Mouse (Mus musculus) thymus, postnatal 10 days (tissue): ENCODE results near the gene Rgs3.

Experiments used
- DNase-seq, 2 experiments: peaks; one replicate each; pipeline ENCODE4 v3.0.0; 2021; ENCODE audit warnings: low spot score in 2 of 2

The Rgs3 gene

DNA sequence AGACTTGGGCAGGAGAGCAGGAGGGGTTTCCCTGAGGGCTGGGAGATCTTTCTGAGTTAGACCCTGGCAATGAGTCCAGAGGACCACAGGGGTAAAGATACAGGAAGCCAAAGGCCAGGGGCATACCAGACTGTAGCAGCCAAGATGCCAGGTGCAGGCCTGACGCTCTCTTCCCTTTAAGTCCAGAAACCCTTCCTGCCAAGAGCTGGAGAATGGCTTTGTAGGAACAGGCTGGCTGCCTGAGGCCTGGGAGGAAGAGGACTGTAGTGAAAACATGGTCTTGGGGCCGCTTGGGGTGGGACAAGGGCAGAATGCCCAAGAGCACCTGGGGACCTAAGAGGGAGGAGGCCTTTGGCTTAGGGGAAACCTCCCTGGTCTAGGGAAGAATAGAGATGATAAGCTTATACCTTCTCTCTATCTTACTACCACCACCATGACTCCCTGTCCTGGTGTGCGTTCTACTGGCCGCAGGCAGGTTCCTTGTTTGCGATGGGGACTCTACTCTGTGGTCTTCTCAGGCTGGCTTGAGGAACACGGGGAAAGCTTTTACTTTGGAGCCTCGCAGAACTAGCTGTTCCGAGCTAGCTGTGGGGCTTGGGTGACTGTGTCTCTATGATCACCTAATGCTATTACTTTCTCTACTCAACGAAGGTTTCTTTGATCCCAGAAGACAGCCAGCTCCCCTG is 46.4 kb downstream of the Rgs3 start:
- DNase-seq, result no peak

- DNase-seq, result no peak
Observed at GRCm38 (mm10) chr4:62606542-62606882, 46.9 kb downstream of the Rgs3 start.

DNA sequence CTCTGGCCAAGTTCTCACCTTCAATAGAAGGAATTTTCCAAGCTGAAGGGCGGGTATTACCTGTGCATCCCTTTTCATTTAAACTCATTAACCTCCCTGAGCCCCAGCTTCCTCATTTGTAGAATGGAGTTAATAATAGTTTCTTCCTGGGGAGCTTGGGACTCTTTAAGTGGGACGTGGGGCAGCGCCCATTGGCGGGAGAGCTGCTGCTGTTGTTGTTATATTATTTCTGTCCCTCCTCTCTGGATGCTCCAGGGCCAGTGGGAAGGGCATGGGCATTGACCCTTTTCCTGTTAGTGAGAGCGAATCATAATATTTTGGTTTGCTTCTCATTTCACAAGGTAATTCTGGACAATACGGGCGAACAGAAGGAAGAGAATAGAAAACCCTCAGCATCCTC is 47.3 kb downstream of the Rgs3 start:
- no peak for DNase-seq

DNA sequence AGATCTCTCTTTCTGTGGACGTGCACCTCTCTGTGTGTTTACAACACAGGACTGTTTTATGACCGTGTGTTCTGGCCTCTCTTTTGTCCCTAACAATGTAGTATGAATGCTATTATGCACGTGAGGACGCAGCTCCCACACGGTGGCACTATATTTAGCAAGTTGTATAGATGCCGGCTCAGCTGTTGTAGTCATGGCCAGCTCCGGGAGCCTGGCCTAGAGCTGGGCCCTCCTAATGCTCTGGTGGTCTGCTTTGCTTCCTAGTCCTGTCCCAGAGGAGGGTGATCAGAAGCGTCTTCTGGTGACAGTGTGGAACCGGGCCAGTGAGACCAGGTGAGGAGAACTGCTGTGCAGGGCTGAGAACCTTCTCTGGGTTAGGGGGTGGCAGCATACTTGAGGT is 47.7 kb downstream of the Rgs3 start:
- DNase-seq, result no peak

DNA sequence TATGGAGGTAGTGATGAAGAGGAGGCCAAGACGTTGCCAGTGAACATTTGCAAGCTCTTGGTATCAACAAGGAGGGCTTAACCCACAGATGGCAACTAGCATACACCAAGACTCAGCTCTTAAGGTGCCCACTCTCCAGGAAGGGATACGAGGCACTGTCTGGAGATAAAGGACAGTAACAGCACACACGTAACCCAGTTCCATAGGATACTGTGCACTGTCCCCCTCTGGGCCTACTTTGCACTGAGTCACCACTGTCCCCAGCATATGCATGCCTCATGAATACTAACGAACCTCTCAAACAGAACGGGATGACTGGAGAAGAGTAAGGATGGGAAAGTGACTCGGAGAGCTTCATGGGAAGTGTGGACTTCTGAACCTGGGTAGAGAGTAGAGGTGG is 48.2 kb downstream of the Rgs3 start:
- no peak for DNase-seq

GRCm38 (mm10) chr4:62609333-62609732 is 49.7 kb downstream of the Rgs3 start:
- no peak for DNase-seq

DNA sequence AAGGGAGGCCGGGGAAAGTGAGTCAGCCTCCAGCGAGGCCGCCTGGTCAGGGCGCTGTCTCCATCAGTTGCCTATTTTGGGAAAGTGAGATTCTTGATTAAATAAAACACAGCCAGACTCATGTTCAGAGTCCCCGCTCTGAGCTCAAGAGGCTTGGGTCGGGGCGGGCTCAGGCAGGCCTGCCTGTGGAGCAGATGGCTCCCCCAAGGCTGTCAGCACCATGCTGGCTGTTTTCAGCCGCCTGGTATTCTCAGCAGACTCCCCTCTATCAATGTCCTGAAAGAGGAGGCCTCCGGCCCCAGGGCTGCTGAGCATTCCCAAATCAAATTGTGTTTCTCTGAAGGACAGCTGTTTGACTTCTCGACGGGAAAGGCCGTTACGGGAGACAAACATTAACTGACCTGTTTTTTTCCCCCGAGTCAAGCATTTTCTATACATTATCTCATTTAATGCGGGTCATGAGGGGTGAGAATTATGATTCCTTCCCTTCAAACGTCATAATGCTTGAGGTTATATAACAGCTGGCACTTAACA is 50.6 kb downstream of the Rgs3 start:
- DNase-seq, result no peak

- no peak for DNase-seq
Observed at GRCm38 (mm10) chr4:62612601-62613501, 53.2 kb downstream of the Rgs3 start.

DNA sequence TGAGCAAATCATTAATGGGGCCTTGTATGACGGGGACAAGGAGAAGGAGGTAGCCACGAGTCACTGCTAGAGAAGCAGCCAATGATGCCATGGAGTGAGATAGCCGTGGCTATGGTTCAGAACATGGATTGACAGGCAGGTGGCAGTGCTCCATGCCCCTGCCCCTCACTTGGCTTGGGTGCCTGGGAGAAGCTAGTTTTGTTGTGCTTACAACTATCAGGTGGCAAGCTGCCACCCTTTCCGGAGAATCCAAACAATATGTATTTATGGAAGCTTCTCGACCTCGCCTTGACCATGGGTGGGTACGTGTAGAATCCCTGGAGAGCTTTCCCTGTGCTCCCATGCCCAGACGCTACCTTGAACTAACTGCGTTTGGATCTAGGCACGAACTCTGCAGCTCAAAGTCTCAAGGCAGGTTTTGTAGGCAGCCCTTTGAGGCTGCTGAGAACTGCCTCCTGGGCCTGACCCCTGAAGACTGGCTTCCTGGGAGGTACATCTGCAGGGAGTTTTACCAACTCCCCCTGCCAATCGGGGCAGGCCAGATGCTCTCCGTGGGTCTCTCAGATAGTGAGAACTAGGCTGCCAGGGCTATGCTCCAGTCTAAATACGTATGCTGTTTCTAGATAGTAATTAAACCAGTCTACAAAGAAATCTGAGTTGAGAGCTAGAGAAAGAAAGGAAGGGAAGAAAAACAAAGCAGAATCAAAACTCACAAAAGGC is 54.2 kb downstream of the Rgs3 start:
- no peak for DNase-seq

- DNase-seq, result no peak
Observed at GRCm38 (mm10) chr4:62617856-62618440, 58.3 kb downstream of the Rgs3 start.

GRCm38 (mm10) chr4:62619232-62619964 is 59.8 kb downstream of the Rgs3 start:
- peak in 1 of 2 experiments; percentile 17 for DNase-seq

DNA sequence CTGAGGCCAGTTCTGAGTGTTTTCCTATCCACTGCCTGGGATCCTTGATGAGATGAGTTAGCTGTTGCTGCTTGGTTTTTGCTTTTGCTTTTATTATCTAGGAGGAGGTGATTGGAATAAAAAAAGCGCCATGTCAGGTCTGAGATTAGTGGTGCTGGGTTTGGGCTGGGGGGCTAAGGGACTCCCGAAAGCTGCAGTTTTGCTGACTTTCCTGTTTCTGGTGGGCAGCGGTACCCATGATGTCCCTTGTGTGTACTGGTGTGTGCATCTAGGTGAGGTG is 60.3 kb downstream of the Rgs3 start:
- no peak for DNase-seq

DNA sequence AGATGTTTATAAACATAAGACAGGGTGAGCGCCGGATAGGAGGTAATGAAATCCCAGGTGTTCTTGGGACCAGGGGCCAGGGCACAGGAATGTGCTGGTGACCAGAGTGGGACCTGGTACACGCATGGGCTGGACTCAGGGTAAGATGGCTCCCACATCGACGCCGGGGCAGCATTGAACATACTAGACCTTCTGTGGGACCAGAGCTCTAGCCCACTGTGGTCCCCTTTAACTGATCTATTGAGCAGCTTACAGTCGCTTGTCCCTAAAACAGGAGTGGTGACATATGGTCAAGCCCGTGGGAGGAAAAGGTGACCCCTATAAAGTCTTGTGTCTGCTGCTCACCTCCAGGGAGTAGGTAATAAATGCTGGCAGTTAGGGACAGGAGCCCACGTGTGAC is 61.5 kb downstream of the Rgs3 start:
- no peak for DNase-seq

- no peak for DNase-seq
Observed at GRCm38 (mm10) chr4:62621880-62622675, 62.4 kb downstream of the Rgs3 start.

DNA sequence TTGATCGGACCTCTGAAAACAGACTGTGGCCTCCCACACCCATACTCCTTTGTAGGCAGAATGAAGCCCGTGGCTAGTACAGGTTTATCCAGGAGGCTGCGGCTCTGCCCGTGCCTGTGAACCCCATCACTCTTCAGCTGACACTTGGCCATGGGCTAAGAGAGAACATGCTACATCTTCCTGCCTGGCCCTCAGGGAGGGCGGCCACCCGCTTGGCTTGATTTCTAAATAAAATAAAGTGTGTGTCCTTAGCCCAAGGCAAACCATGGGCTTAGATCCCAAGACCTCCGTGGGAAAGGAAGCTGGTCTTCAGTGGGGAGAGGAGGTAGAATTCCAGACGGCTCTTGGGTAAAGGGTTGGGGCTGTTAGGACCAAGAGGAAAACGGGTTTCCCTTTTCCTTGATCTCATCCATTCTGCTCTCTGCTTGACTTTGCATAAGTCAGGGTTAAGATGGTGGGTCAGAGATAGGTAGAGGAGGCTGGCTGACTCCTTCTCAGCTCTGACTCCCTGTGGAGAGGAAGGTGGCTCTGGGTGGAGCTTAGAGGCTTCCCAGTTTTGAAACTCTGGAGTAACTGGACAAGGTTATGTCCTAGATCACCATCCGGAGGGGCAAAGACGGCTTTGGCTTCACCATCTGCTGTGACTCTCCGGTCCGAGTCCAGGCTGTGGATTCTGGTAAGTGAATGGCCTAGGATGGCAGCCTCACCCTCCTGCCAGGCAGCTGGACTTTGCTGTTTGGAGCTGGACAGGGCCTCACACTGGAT is 63.8 kb downstream of the Rgs3 start:
- DNase-seq, result no peak

- no peak for DNase-seq
Observed at GRCm38 (mm10) chr4:62624679-62625450, 65.2 kb downstream of the Rgs3 start.

DNA sequence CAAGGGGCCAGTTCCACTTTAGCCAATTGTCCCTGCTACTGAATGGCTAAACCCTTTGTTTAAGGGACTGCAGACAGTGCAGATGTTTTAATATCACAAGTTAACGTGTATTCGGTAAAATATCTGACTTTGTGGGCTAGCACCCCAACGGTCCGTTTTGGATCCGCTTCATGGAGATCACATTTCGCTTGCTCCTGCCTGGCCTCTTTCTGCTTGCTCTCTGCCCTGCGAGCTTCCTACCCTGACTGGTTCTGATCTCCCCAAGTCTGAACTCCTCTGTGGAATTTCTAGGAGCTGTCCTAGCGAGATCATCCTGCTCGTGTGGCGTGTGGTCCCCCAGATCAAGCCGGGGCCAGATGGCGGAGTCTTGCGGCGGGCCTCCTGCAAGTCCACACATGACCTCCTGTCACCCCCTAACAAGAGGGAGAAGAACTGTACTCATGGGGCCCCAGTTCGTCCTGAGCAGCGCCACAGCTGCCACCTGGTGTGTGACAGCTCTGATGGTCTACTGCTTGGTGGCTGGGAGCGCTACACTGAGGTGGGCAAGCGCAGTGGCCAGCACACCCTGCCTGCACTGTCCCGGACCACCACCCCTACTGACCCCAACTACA is 65.9 kb downstream of the Rgs3 start:
- DNase-seq, result no peak

DNA sequence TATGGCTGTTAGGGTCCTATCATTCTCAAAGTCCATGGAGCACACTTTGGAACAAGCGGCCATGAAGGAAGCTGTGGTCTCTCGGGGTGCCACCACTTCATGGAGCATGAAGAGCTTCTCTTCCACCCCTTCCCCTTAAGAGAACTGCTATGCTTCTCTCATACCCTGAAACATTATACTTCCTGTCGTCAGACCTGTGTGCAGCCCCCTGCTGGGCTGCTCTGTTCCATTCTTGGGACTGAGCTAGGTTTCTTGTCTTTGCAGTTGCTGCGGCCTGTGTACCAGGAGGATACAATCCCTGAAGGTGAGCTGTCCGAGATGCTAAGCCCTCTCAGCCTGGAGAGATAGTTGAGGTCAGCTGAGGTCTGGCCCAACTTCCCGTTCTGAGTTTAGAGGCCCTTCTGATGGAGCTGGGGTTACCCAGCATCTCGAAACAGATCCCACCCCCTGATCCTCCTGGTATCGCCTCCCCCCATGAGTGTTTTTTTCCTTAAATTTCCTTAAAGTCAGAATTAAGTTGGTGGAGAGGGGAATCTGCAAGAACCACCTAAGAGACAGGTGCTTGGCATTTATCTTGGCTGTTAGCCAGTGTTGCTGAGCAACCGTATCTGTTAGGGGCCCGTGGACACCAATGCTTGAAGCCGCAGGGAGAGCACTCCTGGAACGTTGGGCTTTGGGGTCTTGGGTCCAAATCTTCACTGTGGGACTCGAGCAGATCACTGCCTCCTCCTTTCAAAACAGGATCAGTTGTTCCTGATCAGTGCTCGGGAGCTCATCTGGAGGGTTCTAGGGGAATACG is 66.8 kb downstream of the Rgs3 start:
- DNase-seq, result no peak
